Mouse (Mus musculus) ES-Bruce4 (cell line): Measurements from ENCODE around the gene Shank2.

Source experiments
- CTCF ChIP-seq: IDR thresholded peaks from one replicate; pipeline ENCODE4 v1.8.1; 2011; ENCODE audit warnings: low read depth, low read length
- POLR2A ChIP-seq: IDR thresholded peaks from one replicate; pipeline ENCODE4 v1.8.1; 2011; ENCODE audit warnings: low read length; ENCODE audit not compliant: insufficient read depth

DNA sequence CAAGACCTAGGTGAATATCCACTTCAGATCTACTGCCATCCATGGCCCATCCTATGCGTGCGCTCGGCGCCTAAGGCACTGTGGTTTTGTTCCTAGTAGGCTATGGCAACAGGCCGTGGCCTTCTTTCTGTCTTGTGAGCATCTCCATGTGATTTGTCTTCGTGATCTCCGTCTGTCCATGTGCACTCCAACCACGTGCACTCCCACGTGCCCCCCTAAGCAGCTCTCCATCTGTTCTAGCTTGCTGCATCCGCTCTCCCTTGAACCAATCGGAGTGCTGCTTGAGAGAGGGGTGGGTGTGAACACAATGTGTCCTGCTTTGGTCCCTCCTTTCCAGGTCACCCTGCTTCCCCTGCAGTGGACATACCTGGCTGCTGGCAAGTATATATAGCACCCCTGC is 133.0 kb downstream of the Shank2 start:
- TF ChIP-seq CTCF, result no peak
- no peak for TF ChIP-seq POLR2A
